Mouse (Mus musculus): ENCODE data around the gene Ssbp1. TPM values are rescaled to one million over a fixed set of nuclear protein-coding genes. Genes with fewer than 3 reads are reported as not detected.

The Ssbp1 gene
- polyA plus RNA-seq, 1 experiment from 2014 or later: 136 TPM

GRCm38 (mm10) chr6:40519408-40519807, 48.3 kb downstream of the Ssbp1 start, which contains the start of gene Prss37:
Prss37 (minus strand) TSS chr6:40519508.
- Histone ChIP-seq H3K9me3 (ENCODE audit: low read depth, low read length) (no peaks in the 10 kb centered on the region), H3K9ac (no peak within 1 kb of the TSS), H3K4me1 (ENCODE audit: insufficient read depth) (no peaks in the 10 kb centered on the region), H3K27ac (ENCODE audit: low read depth) (no peak within 1 kb of the TSS), H3K4me2 (no peak within 1 kb of the TSS), H3K36me3 (ENCODE audit: insufficient read depth) (no peaks in the 10 kb centered on the region), H3K4me3 (ENCODE audit: low read depth, low read length) (no peak within 1 kb of the TSS), H3K27me3 (ENCODE audit: insufficient read depth, low read length) (no peaks in the 10 kb centered on the region)
- WGBS: 62% methylated on average over 1 of the region's 1 CpGs
- no peak for TF ChIP-seq CTCF (IDR thresholded peaks at IDR 0.05; ENCODE audit: low read depth)
- no peak for ATAC-seq (ENCODE audit: insufficient read depth)
- no peak for DNase-seq

Other genes starting within 250 kb of the Ssbp1 start
- gene Agk, start 146.2 kb upstream of the Ssbp1 start, polyA plus RNA-seq (2014; fragmentation: Nextera tagmentation; extraction: Ambion mirVana): 46.9 and 47.3 TPM in 2 replicates
- 12.2 and 16.0 TPM in 2 replicates for gene E330009J07Rik, start 35.2 kb upstream of the Ssbp1 start, polyA plus RNA-seq (2014; fragmentation: Nextera tagmentation; extraction: Ambion mirVana)
- not detected in 2 replicates for gene Wee2, start 32.3 kb upstream of the Ssbp1 start, polyA plus RNA-seq (2014; fragmentation: Nextera tagmentation; extraction: Ambion mirVana)
- gene Tas2r137, start 19.9 kb downstream of the Ssbp1 start, polyA plus RNA-seq (2014; fragmentation: Nextera tagmentation; extraction: Ambion mirVana): not detected in 2 replicates
- gene Tas2r108, start 22.2 kb downstream of the Ssbp1 start, polyA plus RNA-seq (2014; fragmentation: Nextera tagmentation; extraction: Ambion mirVana): not detected in 2 replicates
- gene Prss37, start 48.2 kb downstream of the Ssbp1 start, polyA plus RNA-seq (2014; fragmentation: Nextera tagmentation; extraction: Ambion mirVana): not detected in 2 replicates
- 0.04 TPM in 1 of 2 replicates, not detected in the other for gene Olfr461, start 83.7 kb downstream of the Ssbp1 start, polyA plus RNA-seq (2014; fragmentation: Nextera tagmentation; extraction: Ambion mirVana)
- not detected in 2 replicates for gene Olfr460, start 98.1 kb downstream of the Ssbp1 start, polyA plus RNA-seq (2014; fragmentation: Nextera tagmentation; extraction: Ambion mirVana)
- 1.4 and 1.8 TPM in 2 replicates for gene Clec5a, start 114.5 kb downstream of the Ssbp1 start, polyA plus RNA-seq (2014; fragmentation: Nextera tagmentation; extraction: Ambion mirVana)
- gene Tas2r138, start 142.0 kb downstream of the Ssbp1 start, polyA plus RNA-seq (2014; fragmentation: Nextera tagmentation; extraction: Ambion mirVana): not detected in 2 replicates
- 0.11 and 0.38 TPM in 2 replicates for gene Mgam, start 157.5 kb downstream of the Ssbp1 start, polyA plus RNA-seq (2014; fragmentation: Nextera tagmentation; extraction: Ambion mirVana)

All from lung, embryonic 14.5 days (tissue).